Mouse (Mus musculus) spleen, embryonic (tissue): ENCODE measurements around the gene Rps2.
"Not testable (repeated sequence)": the region's sequence is repeated elsewhere in the genome, so short reads cannot be mapped to it uniquely, and the experiment has no call there.

Source experiments
- CTCF ChIA-PET: fragments of 350-600 bp; sonication (Branson Sonifier 250); formaldehyde crosslinking; loops from one replicate; lab custom pipeline; 2022; lab: Charles Lee

Gene Rps2

GRCm38 (mm10) chr17:24699473-24699872 lies 18.4 kb upstream of the Rps2 start:
- CTCF ChIA-PET: no interaction called here

- CTCF ChIA-PET: no interaction called here
Measured at GRCm38 (mm10) chr17:24701251-24701650, 16.7 kb upstream of the Rps2 start.

GRCm38 (mm10) chr17:24705821-24706220 lies 12.1 kb upstream of the Rps2 start:
- CTCF ChIA-PET: no interaction called here

- CTCF ChIA-PET: interaction anchor here (0.7 to 1.3 kb wide), 2 partner anchors 10 to 110 kb away, joined by 3 to 4 read pairs; no protein-coding TSS in a partner anchor
Measured at GRCm38 (mm10) chr17:24706982-24707800, 10.7 kb upstream of the Rps2 start, which contains the start of gene Tbl3. Tbl3 (minus strand) TSS chr17:24707660.

- CTCF ChIA-PET: interaction anchor here (0.6 to 1.3 kb wide), 3 partner anchors 11 to 183 kb away, joined by 3 to 5 read pairs (median 4); no protein-coding TSS in a partner anchor
Measured at GRCm38 (mm10) chr17:24707801-24708425, 10.0 kb upstream of the Rps2 start.

GRCm38 (mm10) chr17:24708646-24709045 lies 9.3 kb upstream of the Rps2 start:
- CTCF ChIA-PET: interaction anchor here (1.3 kb wide), 1 partner anchor 11 kb away, joined by 4 read pairs; no protein-coding TSS in a partner anchor

GRCm38 (mm10) chr17:24715556-24715955 lies 2.4 kb upstream of the Rps2 start:
- CTCF ChIA-PET: no interaction called here

GRCm38 (mm10) chr17:24716166-24716682 lies 1.7 kb upstream of the Rps2 start:
- CTCF ChIA-PET: no interaction called here

- CTCF ChIA-PET: not testable (repeated sequence)
Measured at GRCm38 (mm10) chr17:24718938-24719337, 1.0 kb downstream of the Rps2 start.

- CTCF ChIA-PET: no interaction called here
Measured at GRCm38 (mm10) chr17:24719494-24720222, 1.7 kb downstream of the Rps2 start.

GRCm38 (mm10) chr17:24720616-24721015 lies 2.7 kb downstream of the Rps2 start:
- CTCF ChIA-PET: not testable (repeated sequence)

GRCm38 (mm10) chr17:24721383-24721955 lies 3.6 kb downstream of the Rps2 start:
- CTCF ChIA-PET: not testable (repeated sequence)

- CTCF ChIA-PET: interaction anchor here (0.7 kb wide), 1 partner anchor 457 kb away, joined by 4 read pairs; no protein-coding TSS in a partner anchor
Measured at GRCm38 (mm10) chr17:24722220-24722924, 4.5 kb downstream of the Rps2 start.

- CTCF ChIA-PET: interaction anchor here (0.6 to 0.7 kb wide), 4 partner anchors 8 to 456 kb away, joined by 3 to 4 read pairs (median 3); partner anchors contain the start of gene Jpt2
Measured at GRCm38 (mm10) chr17:24723122-24723880, 5.4 kb downstream of the Rps2 start.

GRCm38 (mm10) chr17:24723881-24724180 lies 5.9 kb downstream of the Rps2 start:
- CTCF ChIA-PET: interaction anchor here (0.7 kb wide), 2 partner anchors 43 to 237 kb away, joined by 3 read pairs; partner anchors contain the start of gene Jpt2

GRCm38 (mm10) chr17:24724184-24724583 lies 6.3 kb downstream of the Rps2 start, which contains the start of gene Ndufb10:
Ndufb10 (minus strand) TSS chr17:24724478.
- CTCF ChIA-PET: interaction anchor here (1.7 kb wide), 1 partner anchor 9 kb away, joined by 5 read pairs; no protein-coding TSS in a partner anchor

- CTCF ChIA-PET: interaction anchor here (1.7 kb wide), 1 partner anchor 8 kb away, joined by 5 read pairs; no protein-coding TSS in a partner anchor
Measured at GRCm38 (mm10) chr17:24725637-24726390, 7.9 kb downstream of the Rps2 start.

GRCm38 (mm10) chr17:24727618-24728017 lies 9.7 kb downstream of the Rps2 start, which contains the start of gene Rpl3l:
Rpl3l (plus strand) TSS chr17:24727820.
- CTCF ChIA-PET: no interaction called here

- CTCF ChIA-PET: no interaction called here
Measured at GRCm38 (mm10) chr17:24728184-24728583, 10.3 kb downstream of the Rps2 start.
